Mouse (Mus musculus): ENCODE measurements around the gene Shc1.

GRCm38 (mm10) chr3:89381233-89381632 lies 37.0 kb upstream of the Shc1 start:
- TF ChIP-seq CTCF (IDR thresholded peaks at IDR 0.05; ENCODE audit: extremely low read depth, insufficient read length, insufficient replicate concordance, low read depth, low read length): no peak
- TF ChIP-seq POLR2A (IDR thresholded peaks at IDR 0.05; ENCODE audit: low read depth, low read length): no peak

Data from small intestine, adult 2 months (tissue).